Mouse (Mus musculus) MEL (cell line): ENCODE data around the gene Zkscan17.

Source experiments
- CHD1 ChIP-seq: IDR thresholded peaks from 2 replicates; pipeline ENCODE4 v1.6.1; 2012; ENCODE audit warnings: low read depth, mild to moderate bottlenecking, inconsistent platforms, low read length, improper control_type of control experiment
- KAT2A ChIP-seq: conservative IDR thresholded peaks from 2 replicates; pipeline ENCODE4 v1.6.1; 2012; ENCODE audit warnings: low read depth, low read length, improper control_type of control experiment, inconsistent platforms

DNA sequence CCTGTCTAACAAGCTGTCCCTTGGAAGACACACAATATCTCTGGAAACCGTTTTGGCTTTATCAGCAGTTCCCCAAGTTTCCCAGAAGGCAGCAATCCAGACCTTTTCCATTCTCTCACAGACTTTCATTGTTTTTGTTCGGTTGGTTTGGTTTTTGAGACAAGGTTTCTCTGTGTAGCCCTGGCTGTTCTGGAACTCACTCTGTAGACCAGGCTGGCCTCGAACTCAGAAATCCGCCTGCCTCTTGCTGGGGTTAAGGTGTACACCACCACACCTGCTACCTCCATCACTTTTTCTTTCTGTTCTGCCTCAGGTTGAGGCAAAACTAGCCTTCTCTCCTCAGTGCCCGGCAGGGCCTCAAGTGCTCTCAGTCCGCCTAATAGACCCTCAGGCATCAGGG is 12.2 kb downstream of the Zkscan17 start:
- TF ChIP-seq KAT2A (no peak), CHD1 (no peak)
